Mouse (Mus musculus) spleen, adult 2 months (tissue): ENCODE results near the gene Adcy1.

Source experiments
- CTCF ChIP-seq: fragments of 200-500 bp; IDR thresholded peaks from 2 replicates; pipeline ENCODE4 v1.5.1; 2011; ENCODE audit warnings: mild to moderate bottlenecking, inconsistent platforms; ENCODE audit not compliant: insufficient read depth, insufficient read length, insufficient replicate concordance; ENCODE audit errors: extremely low read depth
- POLR2A ChIP-seq: fragments of 200-500 bp; IDR thresholded peaks from 2 replicates; pipeline ENCODE4 v1.6.1; 2011; ENCODE audit warnings: low read depth, low read length, inconsistent platforms

DNA sequence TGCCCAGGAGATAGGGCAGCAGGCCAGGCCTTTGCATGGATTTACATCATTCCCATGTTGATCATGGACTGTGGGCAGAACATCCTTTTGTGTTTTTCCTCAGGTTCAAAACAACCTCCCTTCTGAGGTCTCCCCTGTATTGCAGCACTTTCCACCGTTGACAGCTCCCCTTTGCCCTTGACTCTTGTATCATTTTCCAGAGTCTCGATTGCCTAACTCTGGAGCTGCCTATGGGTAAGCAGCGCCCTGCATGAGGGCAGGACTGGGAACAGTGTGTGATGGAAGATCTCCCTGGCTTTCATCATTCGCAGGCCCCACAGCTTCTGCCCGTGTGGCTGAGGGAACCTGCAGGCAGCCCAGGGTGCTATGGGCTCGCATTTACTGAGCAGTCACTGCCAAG lies 129.4 kb downstream of the Adcy1 start:
- no peak for TF ChIP-seq CTCF
- no peak for TF ChIP-seq POLR2A
